Mouse (Mus musculus) hindbrain, embryonic 10.5 days (tissue): Measurements from ENCODE around the gene Il31ra. TPM values are rescaled to one million over a fixed set of nuclear protein-coding genes. Genes with fewer than 3 reads are reported as not detected.
"Not testable (repeated sequence)": the region's sequence is repeated elsewhere in the genome, so short reads cannot be mapped to it uniquely, and the experiment has no call there.

Experiments used
- DNase-seq: peaks from one replicate; pipeline ENCODE4 v3.0.0-alpha.2; 2017; ENCODE audit warnings: low spot score
- H3K27ac ChIP-seq: fragments of 300-500 bp; sonication (generic); 2 replicates; pipeline ENCODE4 v1.5.1; 2016; ENCODE audit warnings: mild to moderate bottlenecking, moderate library complexity
- H3K27me3 ChIP-seq: fragments of 300-500 bp; sonication (generic); 2 replicates; pipeline ENCODE4 v1.6.1; 2016; ENCODE audit warnings: mild to moderate bottlenecking; ENCODE audit not compliant: poor library complexity, insufficient read depth, severe bottlenecking
- H3K36me3 ChIP-seq: fragments of 300-500 bp; sonication (generic); 2 replicates; pipeline ENCODE4 v1.6.1; 2016; ENCODE audit warnings: mild to moderate bottlenecking, moderate library complexity
- H3K4me1 ChIP-seq: fragments of 300-500 bp; sonication (generic); replicated peaks from 2 replicates; pipeline ENCODE4 v1.6.1; 2016; ENCODE audit warnings: mild to moderate bottlenecking
- H3K4me3 ChIP-seq: fragments of 300-500 bp; sonication (generic); 2 replicates; pipeline ENCODE4 v1.5.1; 2016; ENCODE audit warnings: mild to moderate bottlenecking, moderate library complexity
- H3K9me3 ChIP-seq: fragments of 300-500 bp; sonication (generic); 2 replicates; pipeline ENCODE4 v1.6.1; 2016; ENCODE audit warnings: mild to moderate bottlenecking, moderate library complexity
- WGBS: fragments of 180-500 bp; shearing (Covaris S2); methylation state at CpG from one replicate; pipeline ENCODE4 v1.1.7; 2016; 5-methylcytosine and 5-hydroxymethylcytosine counted together
- polyA plus RNA-seq: library from polyadenylated mRNA; unstranded; fragments of >200 nt; fragmentation: Nextera tagmentation; extraction: Ambion mirVana; gene quantifications from 2 replicates; pipeline ENCODE4 v1.2.1, GENCODE M21; 2016

Il31ra gene
- polyA plus RNA-seq, 1 experiment from 2014 or later: not detected

DNA sequence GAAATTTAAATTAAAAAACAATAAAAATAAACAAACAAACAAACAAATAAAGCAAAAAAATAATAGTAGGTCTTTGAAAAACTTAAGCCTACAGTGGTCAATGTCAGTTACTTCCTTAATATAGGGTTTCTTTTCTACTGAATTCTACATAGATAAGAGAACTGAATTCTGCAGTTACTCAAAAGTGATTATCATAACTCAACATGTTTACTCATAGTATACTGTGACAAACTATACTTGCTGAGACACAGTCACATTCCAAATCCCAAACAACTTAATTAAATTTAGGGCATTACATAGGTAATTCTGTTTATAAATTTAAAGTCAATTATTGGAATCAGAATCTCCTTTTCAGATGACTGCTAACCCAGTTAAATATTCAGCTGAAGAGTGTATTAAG lies 4.5 kb downstream of the Il31ra start:
- Histone ChIP-seq H3K36me3 (no peaks in the 10 kb centered on the region), H3K4me1 (no peaks in the 10 kb centered on the region), H3K4me3 (no peak overlapping the region), H3K27ac (no peak overlapping the region), H3K9me3 (no peaks in the 10 kb centered on the region), H3K27me3 (no peaks in the 10 kb centered on the region)
- DNase-seq: no peak

DNA sequence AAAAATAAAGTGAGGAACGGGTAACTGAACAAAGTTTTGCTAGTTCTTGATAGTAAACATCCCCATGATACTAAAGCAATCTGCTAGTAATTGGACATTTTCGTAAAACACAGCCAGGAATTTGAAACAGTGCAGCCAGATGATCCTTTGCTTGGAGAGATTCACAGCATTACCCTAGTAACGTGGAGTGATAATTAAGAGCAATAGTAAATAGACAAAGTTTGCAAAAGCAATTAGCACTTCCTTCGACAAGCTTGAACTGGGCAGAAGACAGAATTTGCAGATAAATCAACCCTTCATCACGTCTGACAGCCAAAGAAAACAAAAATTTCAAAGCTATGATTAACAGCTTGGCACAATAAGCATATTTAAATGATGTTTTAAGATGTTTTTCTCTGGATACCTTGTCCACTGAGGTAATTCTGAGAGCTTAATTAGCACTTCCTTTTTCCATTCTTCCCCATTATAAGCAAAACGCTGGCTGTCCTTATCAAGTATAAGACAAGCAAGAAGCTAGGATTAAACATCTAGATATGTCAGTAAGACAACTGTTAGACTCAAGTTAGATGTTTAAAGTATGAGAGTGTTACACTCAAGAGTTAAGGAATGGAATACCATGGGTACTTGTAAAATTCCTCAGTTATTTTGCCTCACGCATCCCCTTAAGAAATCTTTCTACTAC lies 9.5 kb downstream of the Il31ra start:
- Histone ChIP-seq H3K27me3 (no peaks in the 10 kb centered on the region), H3K4me3 (no peak overlapping the region), H3K4me1 (peaks cover 3% of the 10 kb centered on the region; the same call in 1 of the 2 replicates), H3K36me3 (no peaks in the 10 kb centered on the region), H3K27ac (no peak overlapping the region), H3K9me3 (no peaks in the 10 kb centered on the region)
- no peak for DNase-seq
- WGBS: 67% methylated on average over 7 of the region's 7 CpGs

DNA sequence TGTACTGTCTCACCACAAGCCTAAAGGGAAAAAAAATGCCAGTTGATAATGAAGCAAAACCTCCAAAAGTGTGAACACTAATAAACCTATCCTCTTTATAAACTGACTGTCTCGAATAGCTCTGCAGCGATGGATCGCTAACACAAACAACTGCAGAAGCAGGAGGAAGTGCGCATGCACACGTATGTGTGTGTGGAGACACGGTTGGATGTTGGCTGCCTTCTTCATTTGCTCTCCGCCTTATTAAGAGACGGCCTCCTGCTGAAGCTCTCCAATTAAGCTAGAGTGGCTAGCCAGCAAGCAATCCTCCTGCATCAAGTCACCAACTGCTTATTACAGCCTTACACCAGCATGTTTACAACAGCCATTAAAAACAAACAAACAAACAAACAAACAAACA lies 11.9 kb downstream of the Il31ra start:
- 91% methylated on average over 8 of the region's 8 CpGs for WGBS

DNA sequence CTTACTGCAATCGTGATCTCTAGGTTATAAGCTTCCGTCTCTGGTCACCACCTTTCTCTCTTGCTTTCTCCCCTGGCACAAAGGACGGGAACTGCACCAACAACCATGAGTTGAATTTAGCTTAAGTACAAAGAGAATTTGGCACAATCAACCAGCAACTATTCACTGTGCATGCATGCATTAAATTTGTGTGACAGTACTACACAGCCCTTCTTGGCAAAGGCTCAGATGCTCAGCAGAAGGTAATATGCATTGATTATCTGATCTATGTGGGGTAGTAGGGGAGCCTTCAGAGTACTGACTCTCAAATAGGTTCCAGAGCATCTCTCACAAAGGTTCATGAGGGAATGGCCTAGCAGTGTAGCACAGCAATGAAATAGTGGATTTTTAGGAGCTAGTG lies 12.4 kb downstream of the Il31ra start:
- no peaks in the 10 kb centered on the region for H3K27me3 ChIP-seq
- DNase-seq: no peak
- peaks cover 3% of the 10 kb centered on the region; the same call in 1 of the 2 replicates for H3K4me1 ChIP-seq
- H3K4me3 ChIP-seq: no peak overlapping the region
- 86% methylated on average over 3 of the region's 3 CpGs for WGBS
- H3K36me3 ChIP-seq: no peaks in the 10 kb centered on the region
- H3K27ac ChIP-seq: no peak overlapping the region
- H3K9me3 ChIP-seq: 0 out of 2 replicates have a peak, but pooled peaks cover 3% of the 10 kb centered on the region

More for the DNA sequence above, 11.9 kb downstream of the Il31ra start:
- 0 out of 2 replicates have a peak, but pooled peaks cover 3% of the 10 kb centered on the region for H3K9me3 ChIP-seq
- no peak overlapping the region for H3K27ac ChIP-seq
- no peaks in the 10 kb centered on the region for H3K27me3 ChIP-seq
- peaks cover 3% of the 10 kb centered on the region; the same call in 1 of the 2 replicates for H3K4me1 ChIP-seq
- H3K36me3 ChIP-seq: no peaks in the 10 kb centered on the region
- H3K4me3 ChIP-seq: no peak overlapping the region
- no peak for DNase-seq

DNA sequence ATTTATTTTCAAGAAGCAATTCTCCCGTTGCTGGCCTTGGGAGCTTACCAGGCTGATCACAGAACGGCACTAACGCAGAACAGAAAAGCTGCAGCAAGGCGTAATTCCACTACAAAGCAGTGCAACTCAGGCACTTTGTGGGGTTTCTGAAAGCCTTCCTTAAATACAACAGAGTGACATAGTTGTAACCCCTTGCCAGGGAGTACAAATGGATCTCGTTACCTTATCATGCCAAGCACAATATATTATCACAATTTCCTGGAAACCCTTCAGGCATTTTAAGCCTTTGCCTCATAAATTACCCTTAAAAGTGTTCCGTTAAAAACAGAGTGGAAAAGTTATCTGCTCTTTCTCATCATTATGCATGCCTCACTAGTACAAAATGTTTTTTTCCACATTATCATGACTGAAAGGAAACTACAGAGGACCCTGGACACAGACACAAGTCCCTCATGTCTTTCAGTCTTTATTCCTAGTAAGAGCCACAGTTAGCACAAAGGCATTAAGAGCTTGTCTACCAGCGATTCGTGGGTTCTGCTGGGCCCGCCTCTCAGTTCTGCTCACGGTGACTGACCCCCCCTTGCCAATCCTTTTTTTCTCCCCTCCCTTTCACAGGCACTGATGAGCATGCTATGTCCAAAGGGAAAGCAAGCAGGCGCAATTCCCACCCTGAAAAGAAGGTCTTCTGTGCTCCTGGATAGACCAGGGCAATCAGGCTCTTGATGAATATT lies 13.4 kb downstream of the Il31ra start:
- Histone ChIP-seq H3K4me3 (no peak overlapping the region), H3K4me1 (peaks cover 3% of the 10 kb centered on the region; the same call in 1 of the 2 replicates), H3K9me3 (0 out of 2 replicates have a peak, but pooled peaks cover 3% of the 10 kb centered on the region), H3K27me3 (no peaks in the 10 kb centered on the region), H3K27ac (no peak overlapping the region), H3K36me3 (no peaks in the 10 kb centered on the region)
- 68% methylated on average over 11 of the region's 11 CpGs for WGBS
- no peak for DNase-seq

DNA sequence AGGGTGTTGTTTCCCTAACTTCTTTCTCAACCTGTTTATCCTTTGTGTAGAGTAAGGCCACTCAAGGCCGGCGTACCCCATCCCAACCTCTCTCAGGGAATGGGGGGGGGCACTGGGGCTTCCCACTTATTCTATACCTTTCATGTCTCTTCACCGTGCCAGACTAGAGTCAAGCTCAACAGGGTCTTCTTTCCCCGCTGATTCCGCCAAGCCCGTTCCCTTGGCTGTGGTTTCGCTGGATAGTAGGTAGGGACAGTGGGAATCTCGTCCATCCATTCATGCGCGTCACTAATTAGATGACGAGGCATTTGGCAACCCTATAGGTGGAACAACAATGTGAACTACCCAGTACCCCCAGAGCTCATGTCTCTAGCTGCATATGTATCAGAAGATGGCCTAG lies 16.1 kb downstream of the Il31ra start:
- 90% methylated on average over 11 of the region's 11 CpGs for WGBS
- not testable (repeated sequence) for H3K9me3 ChIP-seq, DNase-seq, H3K4me1 ChIP-seq, H3K36me3 ChIP-seq, H3K27ac ChIP-seq, H3K4me3 ChIP-seq, H3K27me3 ChIP-seq

DNA sequence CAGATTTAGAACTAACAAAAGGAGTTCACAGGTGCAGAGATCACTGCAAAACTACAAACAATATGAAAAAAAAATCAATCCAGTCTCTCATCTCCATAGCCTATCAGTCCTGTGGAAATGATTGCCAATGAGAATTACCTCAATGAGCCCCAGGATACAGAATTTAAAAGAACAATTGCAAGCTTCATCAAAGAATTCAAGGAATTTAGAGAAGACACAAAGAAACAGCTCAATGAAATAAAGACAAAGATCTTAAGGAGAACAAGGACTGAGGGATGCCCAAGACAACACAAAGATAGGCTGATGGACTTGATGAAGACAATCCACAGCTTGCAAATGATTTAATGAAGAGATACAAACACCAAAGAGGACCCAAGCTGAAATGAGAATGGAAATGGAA lies 20.4 kb downstream of the Il31ra start:
- H3K4me3 ChIP-seq: no peak overlapping the region
- no peaks in the 10 kb centered on the region for H3K4me1 ChIP-seq
- H3K36me3 ChIP-seq: no peaks in the 10 kb centered on the region
- H3K27me3 ChIP-seq: no peaks in the 10 kb centered on the region
- H3K9me3 ChIP-seq: 0 out of 2 replicates have a peak, but pooled peaks cover 3% of the 10 kb centered on the region
- H3K27ac ChIP-seq: no peak overlapping the region
- DNase-seq: no peak

DNA sequence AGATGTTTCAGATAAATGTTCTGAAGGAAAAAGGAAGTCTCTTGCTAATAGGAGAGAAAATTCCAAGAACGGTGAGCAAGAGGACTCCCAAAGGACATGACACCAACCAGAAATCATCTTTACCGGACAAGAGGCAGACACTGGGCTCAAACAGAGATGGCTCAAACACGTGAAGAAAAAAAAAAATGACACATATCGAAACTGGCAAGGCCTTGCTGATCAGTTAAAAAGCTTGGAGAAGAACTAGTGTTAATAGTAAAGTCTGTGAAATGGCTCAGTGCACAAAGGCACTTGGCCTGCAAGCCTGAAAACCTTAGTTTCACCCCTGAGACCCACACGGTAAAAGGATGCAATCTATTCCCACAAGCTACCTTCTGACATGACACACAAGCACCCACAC lies 23.4 kb downstream of the Il31ra start:
- WGBS: 74% methylated on average over 5 of the region's 5 CpGs
- no peaks in the 10 kb centered on the region for H3K36me3 ChIP-seq
- H3K9me3 ChIP-seq: no peaks in the 10 kb centered on the region
- no peak overlapping the region for H3K4me3 ChIP-seq
- no peak overlapping the region for H3K27ac ChIP-seq
- no peak for DNase-seq
- H3K27me3 ChIP-seq: no peaks in the 10 kb centered on the region
- H3K4me1 ChIP-seq: no peaks in the 10 kb centered on the region

DNA sequence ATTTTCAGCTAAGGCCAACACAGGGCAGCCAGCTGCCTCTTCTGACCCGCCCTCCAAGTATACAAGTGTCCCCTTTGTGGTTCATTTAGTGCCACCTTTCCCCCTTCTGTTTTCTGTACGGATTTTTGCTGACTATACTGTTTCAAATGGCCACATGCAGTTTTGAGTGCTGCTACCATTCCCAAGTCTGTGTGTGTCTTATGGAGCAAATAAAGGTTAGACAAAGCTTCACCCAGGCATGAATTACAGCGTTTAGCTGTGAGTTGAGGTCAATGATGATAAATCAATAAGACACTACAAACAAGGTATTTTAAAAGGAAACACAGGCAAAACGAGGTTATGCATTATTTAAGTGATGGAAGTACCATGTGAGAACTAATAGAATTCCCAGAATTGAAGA lies 24.6 kb downstream of the Il31ra start:
- no peak for DNase-seq
- Histone ChIP-seq H3K27ac (no peak overlapping the region), H3K9me3 (no peaks in the 10 kb centered on the region), H3K27me3 (no peaks in the 10 kb centered on the region), H3K36me3 (no peaks in the 10 kb centered on the region), H3K4me3 (no peak overlapping the region), H3K4me1 (no peaks in the 10 kb centered on the region)
- WGBS: 55% methylated on average over 4 of the region's 4 CpGs

DNA sequence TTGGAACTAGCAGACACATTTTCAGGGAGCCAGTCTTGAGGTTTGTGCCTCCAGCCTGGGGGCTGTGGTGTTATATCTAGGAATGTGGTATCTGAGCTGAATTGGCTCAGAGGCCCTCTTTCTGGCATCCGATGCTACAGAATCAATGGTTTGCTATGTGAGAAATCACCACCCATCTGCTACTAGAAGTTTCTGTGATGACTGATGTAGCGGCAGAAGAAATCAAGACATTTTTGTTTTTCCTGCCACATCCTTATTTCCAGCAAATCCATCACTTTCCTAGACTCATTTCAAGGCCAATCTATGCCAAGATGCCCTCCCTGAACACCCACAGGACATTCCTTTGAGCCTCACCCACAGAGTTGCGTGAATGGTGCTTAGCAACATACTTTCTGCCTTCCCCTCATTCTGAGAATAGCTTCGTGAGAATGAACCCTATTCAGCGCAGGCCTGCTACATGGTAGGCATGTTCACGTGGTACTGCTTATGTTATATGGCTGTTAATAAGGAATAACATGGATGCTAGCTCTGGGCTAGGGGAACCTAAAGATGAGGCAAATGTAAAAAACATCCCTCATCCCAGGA lies 33.5 kb downstream of the Il31ra start:
- Histone ChIP-seq H3K4me3 (no peak overlapping the region), H3K27ac (no peak overlapping the region), H3K36me3 (no peaks in the 10 kb centered on the region), H3K9me3 (no peaks in the 10 kb centered on the region), H3K27me3 (no peaks in the 10 kb centered on the region), H3K4me1 (no peaks in the 10 kb centered on the region)
- DNase-seq: no peak
- 87% methylated on average over 6 of the region's 6 CpGs for WGBS

DNA sequence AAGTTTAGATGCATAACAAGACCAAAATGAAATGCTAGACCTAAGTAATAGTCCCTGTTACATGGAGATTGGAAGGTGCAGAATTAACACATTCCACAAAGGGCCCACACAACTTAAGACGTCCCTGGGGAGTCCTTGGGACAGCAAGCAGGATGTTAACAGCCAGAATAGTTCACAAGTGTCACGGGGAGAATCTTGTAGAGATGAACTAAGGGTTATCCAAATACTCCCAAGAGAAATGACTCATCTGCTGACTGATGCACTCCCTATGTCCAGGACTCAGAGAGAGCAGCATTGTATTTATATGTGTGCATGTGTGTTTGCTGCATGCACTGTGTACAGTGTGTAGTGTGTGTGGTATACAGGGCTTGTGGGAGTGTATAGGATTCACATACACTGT lies 37.7 kb downstream of the Il31ra start:
- DNase-seq: no peak
- 58% methylated on average over 2 of the region's 2 CpGs for WGBS
- H3K4me3 ChIP-seq: no peak overlapping the region
- no peaks in the 10 kb centered on the region for H3K9me3 ChIP-seq
- no peak overlapping the region for H3K27ac ChIP-seq
- no peaks in the 10 kb centered on the region for H3K4me1 ChIP-seq
- H3K36me3 ChIP-seq: no peaks in the 10 kb centered on the region
- H3K27me3 ChIP-seq: no peaks in the 10 kb centered on the region

DNA sequence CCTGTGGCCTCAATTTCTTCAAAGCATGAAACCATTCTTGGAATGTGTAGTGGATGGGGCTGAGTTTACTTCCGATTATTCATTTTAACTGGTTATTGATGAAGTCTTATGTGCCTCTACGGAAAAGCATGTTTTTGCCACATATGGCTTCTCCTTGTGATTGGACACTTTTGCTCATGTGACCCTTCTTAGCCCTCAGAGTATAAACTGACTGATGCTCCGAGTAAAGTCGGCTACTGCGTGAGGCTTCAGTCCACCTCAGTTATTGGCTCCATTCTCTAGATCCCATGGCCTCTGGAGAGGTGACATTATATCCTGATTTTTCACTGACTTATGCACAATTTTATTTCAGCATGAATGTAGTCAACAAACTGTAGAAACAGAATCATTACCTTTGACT lies 40.9 kb downstream of the Il31ra start:
- 91% methylated on average over 5 of the region's 5 CpGs for WGBS
- Histone ChIP-seq H3K4me1 (no peaks in the 10 kb centered on the region), H3K27me3 (no peaks in the 10 kb centered on the region), H3K9me3 (no peaks in the 10 kb centered on the region), H3K27ac (no peak overlapping the region), H3K4me3 (no peak overlapping the region), H3K36me3 (no peaks in the 10 kb centered on the region)
- DNase-seq: no peak
